Mouse (Mus musculus) ovary, adult 18-20 months (tissue): Measurements from ENCODE around the gene Map3k4.
"Not testable (repeated sequence)": the region's sequence is repeated elsewhere in the genome, so short reads cannot be mapped to it uniquely, and the experiment has no call there.

Experiments used
- DNase-seq: peaks from one replicate; pipeline ENCODE4 v3.0.0; 2022; ENCODE audit warnings: low spot score, mixed read lengths

Map3k4 gene

GRCm38 (mm10) chr17:12307251-12308135, 11.1 kb downstream of the Map3k4 start:
- no peak for DNase-seq

GRCm38 (mm10) chr17:12304658-12305057, 13.9 kb downstream of the Map3k4 start:
- no peak for DNase-seq

GRCm38 (mm10) chr17:12300896-12301706, 17.5 kb downstream of the Map3k4 start:
- DNase-seq, result no peak

GRCm38 (mm10) chr17:12300127-12300675, 18.4 kb downstream of the Map3k4 start:
- DNase-seq, result no peak

- no peak for DNase-seq
Observed at GRCm38 (mm10) chr17:12299371-12299770, 19.2 kb downstream of the Map3k4 start.

- no peak for DNase-seq
Observed at GRCm38 (mm10) chr17:12297978-12298377, 20.6 kb downstream of the Map3k4 start.

- DNase-seq, result no peak
Observed at GRCm38 (mm10) chr17:12297292-12297691, 21.3 kb downstream of the Map3k4 start.

- not testable (repeated sequence) for DNase-seq
Observed at GRCm38 (mm10) chr17:12295926-12296325, 22.7 kb downstream of the Map3k4 start.

- no peak for DNase-seq
Observed at GRCm38 (mm10) chr17:12294424-12294823, 24.2 kb downstream of the Map3k4 start.

GRCm38 (mm10) chr17:12293571-12293970, 25.0 kb downstream of the Map3k4 start:
- no peak for DNase-seq

- peak; percentile 42 for DNase-seq
Observed at GRCm38 (mm10) chr17:12292877-12293276, 25.7 kb downstream of the Map3k4 start.

GRCm38 (mm10) chr17:12292356-12292755, 26.2 kb downstream of the Map3k4 start:
- no peak for DNase-seq

GRCm38 (mm10) chr17:12291151-12291550, 27.4 kb downstream of the Map3k4 start:
- DNase-seq, result no peak

- DNase-seq, result peak; percentile 28
Observed at GRCm38 (mm10) chr17:12290735-12291134, 27.9 kb downstream of the Map3k4 start.

GRCm38 (mm10) chr17:12289836-12290235, 28.8 kb downstream of the Map3k4 start:
- not testable (repeated sequence) for DNase-seq

- DNase-seq, result no peak
Observed at GRCm38 (mm10) chr17:12288871-12289270, 29.7 kb downstream of the Map3k4 start.

- no peak for DNase-seq
Observed at GRCm38 (mm10) chr17:12279810-12280209, 38.8 kb downstream of the Map3k4 start.

GRCm38 (mm10) chr17:12278073-12278472, 40.5 kb downstream of the Map3k4 start:
- no peak for DNase-seq

GRCm38 (mm10) chr17:12277297-12277696, 41.3 kb downstream of the Map3k4 start:
- no peak for DNase-seq

- DNase-seq, result no peak
Observed at GRCm38 (mm10) chr17:12276496-12277200, 41.9 kb downstream of the Map3k4 start.

GRCm38 (mm10) chr17:12275756-12276155, 42.8 kb downstream of the Map3k4 start:
- no peak for DNase-seq

GRCm38 (mm10) chr17:12273032-12273431, 45.6 kb downstream of the Map3k4 start:
- no peak for DNase-seq
